Mouse (Mus musculus): ENCODE data around the gene Calr4. TPM values are rescaled to one million over a fixed set of nuclear protein-coding genes. Genes with fewer than 3 reads are reported as not detected.

The Calr4 gene
- polyA plus RNA-seq, 1 experiment from 2014 or later, result 0.14 TPM

DNA sequence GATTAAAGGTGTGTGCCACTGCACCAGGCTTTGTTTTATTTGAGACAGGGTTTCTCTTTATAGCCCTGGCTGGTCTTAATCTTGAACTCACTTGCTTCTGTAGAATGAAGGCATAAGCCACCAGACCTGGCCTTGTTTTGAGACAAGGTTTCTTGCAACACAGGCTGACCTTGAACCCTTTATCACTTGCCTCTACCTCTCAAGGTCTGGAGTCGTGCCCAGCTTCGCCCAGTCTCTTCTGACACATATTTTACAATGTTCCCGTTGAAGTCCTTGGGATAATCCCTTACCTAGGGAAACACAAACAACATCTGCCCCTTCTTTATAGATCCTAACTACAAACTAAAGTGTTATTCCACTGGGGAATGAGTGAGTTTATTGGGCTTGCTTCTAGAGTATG lies 12.3 kb upstream of the Calr4 start:
- Histone ChIP-seq H3K9me3 (replicated peaks; ENCODE audit: control insufficient read depth, low read length) (no peaks in the 10 kb centered on the region), H3K4me1 (ENCODE audit: control insufficient read depth, insufficient read depth, low read length) (no peaks in the 10 kb centered on the region), H3K27ac (replicated peaks; ENCODE audit: low read depth, low read length) (no peak overlapping the region), H3K9ac (replicated peaks; ENCODE audit: low read length) (no peak overlapping the region), H3K36me3 (replicated peaks; ENCODE audit: control insufficient read depth, insufficient read depth, low read depth, low read length) (no peaks in the 10 kb centered on the region), H3K27me3 (ENCODE audit: control insufficient read depth, insufficient read depth, low read length) (no peaks in the 10 kb centered on the region), H3K4me3 (ENCODE audit: low read depth, low read length) (no peak overlapping the region), H3K4me2 (ENCODE audit: low read depth, low read length) (no peak overlapping the region)
- ATAC-seq (replicated peaks; ENCODE audit: insufficient number of reproducible peaks, low FRiP score, low TSS enrichment, low read depth) (no peak), DNase-seq (ENCODE audit: low spot score) (no peak)
- 85% methylated on average over 3 of the region's 3 CpGs for WGBS

DNA sequence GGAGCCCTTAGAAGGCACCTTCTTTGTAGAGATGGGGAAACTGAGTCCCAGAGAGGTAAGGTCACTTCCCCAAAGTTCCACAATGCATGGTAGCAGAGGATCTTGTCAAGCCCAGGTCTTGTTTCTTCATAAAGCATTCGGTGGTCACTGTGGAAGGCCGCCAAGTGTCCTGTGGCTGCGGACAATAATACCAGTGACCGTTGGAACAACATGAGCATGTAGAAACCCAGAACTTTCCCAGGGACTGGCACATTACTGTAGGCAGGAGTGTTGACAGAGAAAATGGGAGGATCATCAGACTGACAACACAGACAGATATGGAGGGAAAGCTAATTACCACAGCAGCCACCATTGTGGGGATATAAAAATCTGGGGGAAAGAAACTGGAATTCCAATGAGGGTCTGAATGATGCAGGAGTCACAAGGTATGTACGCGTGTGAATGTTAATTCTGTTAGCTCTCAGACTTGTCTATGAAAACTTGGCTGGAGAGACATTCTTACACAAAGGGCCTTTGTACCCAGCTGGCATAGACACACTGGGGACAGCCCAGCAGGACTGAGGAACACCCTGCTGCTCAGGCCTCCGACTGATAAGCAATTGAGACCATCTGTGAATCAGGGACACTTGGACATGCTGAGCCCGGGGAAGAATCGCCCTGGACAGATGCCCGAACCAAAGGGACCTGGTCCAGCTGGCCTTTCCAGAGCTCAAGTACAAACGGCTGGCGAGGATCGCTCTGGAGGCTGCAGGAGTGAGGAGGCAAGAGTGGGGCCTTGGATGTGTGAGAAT lies 9.3 kb upstream of the Calr4 start:
- no peak overlapping the region for H3K9ac ChIP-seq (replicated peaks; ENCODE audit: low read length)
- DNase-seq (ENCODE audit: low spot score) (no peak), ATAC-seq (replicated peaks; ENCODE audit: insufficient number of reproducible peaks, low FRiP score, low TSS enrichment, low read depth) (0 out of 2 replicates have a peak, but pooled peaks have one; percentile 48)
- H3K27ac ChIP-seq (replicated peaks; ENCODE audit: low read depth, low read length), result no peak overlapping the region
- no peak overlapping the region for H3K4me2 ChIP-seq (ENCODE audit: low read depth, low read length)
- 57% methylated on average over 13 of the region's 13 CpGs for WGBS
- H3K27me3 ChIP-seq (ENCODE audit: control insufficient read depth, insufficient read depth, low read length), result no peaks in the 10 kb centered on the region
- no peaks in the 10 kb centered on the region for H3K9me3 ChIP-seq (replicated peaks; ENCODE audit: control insufficient read depth, low read length)
- no peaks in the 10 kb centered on the region for H3K4me1 ChIP-seq (ENCODE audit: control insufficient read depth, insufficient read depth, low read length)
- no peak overlapping the region for H3K4me3 ChIP-seq (ENCODE audit: low read depth, low read length)
- no peaks in the 10 kb centered on the region for H3K36me3 ChIP-seq (replicated peaks; ENCODE audit: control insufficient read depth, insufficient read depth, low read depth, low read length)

DNA sequence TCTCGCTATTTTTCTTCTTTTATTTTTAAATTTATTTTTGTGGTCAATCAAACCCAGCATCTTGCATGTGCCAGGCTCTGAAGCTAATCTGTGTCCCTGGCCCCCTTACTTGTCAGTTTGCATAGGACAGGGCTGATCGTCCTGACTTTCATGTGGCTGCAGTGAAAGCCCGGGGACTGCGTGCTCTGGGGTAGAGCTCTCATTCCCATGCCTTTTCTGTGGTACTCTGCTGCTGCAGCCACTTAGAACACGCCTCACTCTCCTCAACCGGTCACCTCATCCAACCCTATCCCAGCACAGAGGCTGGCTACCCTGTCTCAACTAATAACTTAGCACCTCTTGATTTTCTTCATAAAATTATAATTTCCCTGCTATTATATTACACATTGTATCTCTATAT lies 8.7 kb upstream of the Calr4 start:
- H3K4me2 ChIP-seq (ENCODE audit: low read depth, low read length), result no peak overlapping the region
- H3K4me3 ChIP-seq (ENCODE audit: low read depth, low read length), result no peak overlapping the region
- no peaks in the 10 kb centered on the region for H3K4me1 ChIP-seq (ENCODE audit: control insufficient read depth, insufficient read depth, low read length)
- no peaks in the 10 kb centered on the region for H3K9me3 ChIP-seq (replicated peaks; ENCODE audit: control insufficient read depth, low read length)
- no peaks in the 10 kb centered on the region for H3K36me3 ChIP-seq (replicated peaks; ENCODE audit: control insufficient read depth, insufficient read depth, low read depth, low read length)
- H3K27ac ChIP-seq (replicated peaks; ENCODE audit: low read depth, low read length), result no peak overlapping the region
- ATAC-seq (replicated peaks; ENCODE audit: insufficient number of reproducible peaks, low FRiP score, low TSS enrichment, low read depth) (no peak), DNase-seq (ENCODE audit: low spot score) (no peak)
- whole genome bisulfite sequencing, result 69% methylated on average over 6 of the region's 6 CpGs
- H3K9ac ChIP-seq (replicated peaks; ENCODE audit: low read length), result no peak overlapping the region
- no peaks in the 10 kb centered on the region for H3K27me3 ChIP-seq (ENCODE audit: control insufficient read depth, insufficient read depth, low read length)

DNA sequence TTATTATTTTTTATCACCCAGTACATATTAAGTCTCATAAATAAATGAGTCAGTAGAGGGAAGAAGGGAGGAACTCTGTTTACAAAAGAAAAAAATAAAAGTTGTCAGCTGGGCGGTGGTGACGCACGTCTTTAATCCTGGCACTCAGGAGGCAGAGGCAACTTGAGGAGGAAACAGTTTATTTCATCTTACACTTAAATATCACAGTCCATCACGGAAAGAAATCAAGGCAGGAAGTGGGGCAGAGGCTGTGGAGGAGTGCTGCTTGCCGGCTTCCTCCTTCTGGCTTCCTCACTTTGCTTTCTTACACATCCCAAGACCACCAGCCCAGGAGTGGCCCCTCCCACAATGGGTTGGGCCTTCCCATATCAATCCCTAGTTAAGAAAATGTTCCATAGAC lies 8.2 kb upstream of the Calr4 start:
- H3K36me3 ChIP-seq (replicated peaks; ENCODE audit: control insufficient read depth, insufficient read depth, low read depth, low read length), result no peaks in the 10 kb centered on the region
- H3K9me3 ChIP-seq (replicated peaks; ENCODE audit: control insufficient read depth, low read length), result no peaks in the 10 kb centered on the region
- H3K4me3 ChIP-seq (ENCODE audit: low read depth, low read length), result no peak overlapping the region
- H3K27ac ChIP-seq (replicated peaks; ENCODE audit: low read depth, low read length), result no peak overlapping the region
- H3K9ac ChIP-seq (replicated peaks; ENCODE audit: low read length), result no peak overlapping the region
- H3K4me2 ChIP-seq (ENCODE audit: low read depth, low read length), result no peak overlapping the region
- ATAC-seq (replicated peaks; ENCODE audit: insufficient number of reproducible peaks, low FRiP score, low TSS enrichment, low read depth) (no peak), DNase-seq (ENCODE audit: low spot score) (no peak)
- no peaks in the 10 kb centered on the region for H3K27me3 ChIP-seq (ENCODE audit: control insufficient read depth, insufficient read depth, low read length)
- WGBS, result 68% methylated on average over 5 of the region's 5 CpGs
- H3K4me1 ChIP-seq (ENCODE audit: control insufficient read depth, insufficient read depth, low read length), result no peaks in the 10 kb centered on the region

DNA sequence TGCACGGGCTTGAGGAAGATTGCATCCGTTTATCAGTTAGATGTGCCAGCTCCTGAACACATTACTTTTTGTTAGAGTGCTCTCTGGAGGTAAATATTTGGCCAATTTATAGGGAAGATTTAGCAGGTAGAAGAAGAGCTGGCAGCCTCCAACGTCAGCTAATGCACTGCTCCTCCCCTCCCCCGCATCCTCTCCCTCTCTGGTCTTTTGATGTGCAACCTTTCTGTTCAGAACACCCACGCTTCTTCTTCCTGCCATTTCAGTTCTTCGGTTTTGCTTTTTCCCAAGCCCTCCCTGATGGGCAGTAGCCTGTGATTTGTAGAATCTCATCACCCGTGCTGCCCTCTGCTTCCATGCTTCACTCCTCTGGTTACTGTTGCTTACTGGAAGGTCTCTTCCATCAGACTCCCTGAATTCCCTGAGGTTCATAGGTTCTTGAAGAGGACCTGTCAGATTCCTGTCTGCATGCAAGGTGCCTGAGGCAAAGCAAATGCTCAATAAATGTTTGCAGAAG lies 4.5 kb upstream of the Calr4 start:
- ATAC-seq (replicated peaks; ENCODE audit: insufficient number of reproducible peaks, low FRiP score, low TSS enrichment, low read depth) (no peak), DNase-seq (ENCODE audit: low spot score) (no peak)
- H3K4me2 ChIP-seq (ENCODE audit: low read depth, low read length), result no peak overlapping the region
- H3K4me1 ChIP-seq (ENCODE audit: control insufficient read depth, insufficient read depth, low read length), result no peaks in the 10 kb centered on the region
- H3K9me3 ChIP-seq (replicated peaks; ENCODE audit: control insufficient read depth, low read length), result no peaks in the 10 kb centered on the region
- H3K4me3 ChIP-seq (ENCODE audit: low read depth, low read length), result no peak overlapping the region
- 61% methylated on average over 7 of the region's 7 CpGs for WGBS
- H3K9ac ChIP-seq (replicated peaks; ENCODE audit: low read length), result no peak overlapping the region
- H3K36me3 ChIP-seq (replicated peaks; ENCODE audit: control insufficient read depth, insufficient read depth, low read depth, low read length), result no peaks in the 10 kb centered on the region
- H3K27me3 ChIP-seq (ENCODE audit: control insufficient read depth, insufficient read depth, low read length), result no peaks in the 10 kb centered on the region
- H3K27ac ChIP-seq (replicated peaks; ENCODE audit: low read depth, low read length), result no peak overlapping the region

DNA sequence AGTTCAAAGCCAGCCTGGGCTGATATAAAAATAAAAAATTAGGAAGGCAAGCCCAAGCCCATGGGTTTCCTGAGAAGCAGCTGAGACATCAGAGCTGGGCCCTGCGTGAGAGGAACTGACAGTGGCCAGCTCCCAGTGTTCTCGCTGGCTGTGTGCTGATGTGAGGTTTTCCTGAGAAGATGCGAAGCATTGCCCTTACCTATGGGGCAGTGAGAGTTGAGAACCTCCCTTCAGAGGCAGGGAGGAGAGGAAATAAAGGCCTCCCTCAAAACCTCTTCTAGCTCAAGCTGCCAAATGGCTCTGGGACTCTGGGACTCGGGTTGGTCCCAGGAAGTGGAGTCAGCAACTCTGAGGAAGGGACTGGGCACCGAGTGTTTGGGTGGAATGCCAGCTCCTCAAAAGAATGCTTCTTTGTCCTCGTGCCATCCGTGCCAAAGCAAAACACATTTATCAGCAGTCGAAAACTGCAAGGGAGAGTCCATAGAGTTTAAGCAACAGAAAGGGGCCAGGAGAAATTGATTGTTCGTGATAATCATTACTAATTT lies 593 bp downstream of the Calr4 start:
- H3K27me3 ChIP-seq (ENCODE audit: control insufficient read depth, insufficient read depth, low read length), result no peaks in the 10 kb centered on the region
- no peak for ATAC-seq (replicated peaks; ENCODE audit: insufficient number of reproducible peaks, low FRiP score, low TSS enrichment, low read depth)
- no peak for DNase-seq (ENCODE audit: low spot score)
- no peaks in the 10 kb centered on the region for H3K4me1 ChIP-seq (ENCODE audit: control insufficient read depth, insufficient read depth, low read length)
- 67% methylated on average over 9 of the region's 9 CpGs for WGBS
- no peak overlapping the region for H3K4me2 ChIP-seq (ENCODE audit: low read depth, low read length)
- H3K4me3 ChIP-seq (ENCODE audit: low read depth, low read length), result no peak overlapping the region
- no peak overlapping the region for H3K27ac ChIP-seq (replicated peaks; ENCODE audit: low read depth, low read length)
- H3K36me3 ChIP-seq (replicated peaks; ENCODE audit: control insufficient read depth, insufficient read depth, low read depth, low read length), result no peaks in the 10 kb centered on the region
- no peaks in the 10 kb centered on the region for H3K9me3 ChIP-seq (replicated peaks; ENCODE audit: control insufficient read depth, low read length)
- no peak overlapping the region for H3K9ac ChIP-seq (replicated peaks; ENCODE audit: low read length)

DNA sequence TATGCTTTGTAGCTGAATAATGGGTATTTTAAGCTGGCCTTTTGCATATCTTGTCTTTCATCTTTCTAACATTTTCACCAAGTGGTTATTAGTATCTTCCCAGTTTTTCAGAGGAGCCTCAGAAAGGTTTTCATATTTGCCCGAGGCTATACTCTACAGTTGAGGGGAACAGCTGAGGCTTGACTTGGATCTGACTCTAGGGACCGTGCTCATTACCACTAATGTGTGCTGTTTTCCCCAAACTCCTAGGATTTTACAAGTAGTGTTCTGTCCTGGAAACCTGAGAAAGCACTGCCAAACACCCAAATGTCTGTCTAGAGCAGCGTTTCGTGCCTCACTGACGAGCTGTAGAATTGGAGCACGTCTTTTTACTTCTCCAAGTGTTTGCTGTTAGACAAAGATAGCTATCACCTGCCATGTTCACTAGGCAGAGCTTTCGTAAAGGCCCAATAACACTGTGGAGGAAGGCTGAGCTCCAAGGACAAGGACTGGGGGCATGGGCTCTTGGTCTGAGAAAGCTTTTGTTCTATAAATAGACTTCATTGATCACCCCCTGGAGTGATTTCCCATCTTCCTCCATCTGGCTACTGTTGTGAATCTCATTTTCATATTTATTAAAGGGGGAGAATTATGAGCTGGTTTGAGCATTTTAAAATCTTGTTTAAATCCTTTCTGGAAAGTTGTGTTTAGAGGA lies 2.0 kb downstream of the Calr4 start:
- no peak overlapping the region for H3K9ac ChIP-seq (replicated peaks; ENCODE audit: low read length)
- no peaks in the 10 kb centered on the region for H3K27me3 ChIP-seq (ENCODE audit: control insufficient read depth, insufficient read depth, low read length)
- H3K36me3 ChIP-seq (replicated peaks; ENCODE audit: control insufficient read depth, insufficient read depth, low read depth, low read length), result no peaks in the 10 kb centered on the region
- H3K27ac ChIP-seq (replicated peaks; ENCODE audit: low read depth, low read length), result no peak overlapping the region
- no peak overlapping the region for H3K4me2 ChIP-seq (ENCODE audit: low read depth, low read length)
- H3K4me1 ChIP-seq (ENCODE audit: control insufficient read depth, insufficient read depth, low read length), result no peaks in the 10 kb centered on the region
- H3K4me3 ChIP-seq (ENCODE audit: low read depth, low read length), result no peak overlapping the region
- no peaks in the 10 kb centered on the region for H3K9me3 ChIP-seq (replicated peaks; ENCODE audit: control insufficient read depth, low read length)
- DNase-seq (ENCODE audit: low spot score) (no peak), ATAC-seq (replicated peaks; ENCODE audit: insufficient number of reproducible peaks, low FRiP score, low TSS enrichment, low read depth) (no peak)
- 57% methylated on average over 7 of the region's 7 CpGs for WGBS
